Mouse (Mus musculus) heart, postnatal 0 days (tissue): ENCODE data around the gene Lrrc10. TPM values are rescaled to one million over a fixed set of nuclear protein-coding genes. Genes with fewer than 3 reads are reported as not detected.
A peak's percentile ranks its signal among the peaks of the same experiment; 100 is the strongest.

Experiments used
- ATAC-seq: fragments of 200-750 bp; cut with Nextera tagmentation; 2 replicates; pipeline ENCODE4 v1.8.0; 2017; ENCODE audit warnings: low read depth, moderate number of reproducible peaks, moderate library complexity; ENCODE audit not compliant: insufficient read depth
- DNase-seq: peaks from one replicate; pipeline ENCODE4 v3.0.0-alpha.2; 2016; ENCODE audit warnings: low spot score
- H3K27ac ChIP-seq: fragments of 300-500 bp; sonication (generic); 2 replicates; pipeline ENCODE4 v1.5.1; 2014; ENCODE audit warnings: low read depth, mild to moderate bottlenecking
- H3K27me3 ChIP-seq: fragments of 300-500 bp; sonication (generic); 2 replicates; pipeline ENCODE4 v1.6.1; 2014; ENCODE audit warnings: low read length, mixed read lengths; ENCODE audit not compliant: control insufficient read depth, insufficient read depth
- H3K36me3 ChIP-seq: fragments of 300-500 bp; sonication (generic); replicated peaks from 2 replicates; pipeline ENCODE4 v1.6.1; 2014; ENCODE audit warnings: low read length, mixed read lengths; ENCODE audit not compliant: control insufficient read depth, insufficient read depth
- H3K4me1 ChIP-seq: fragments of 300-500 bp; sonication (generic); 2 replicates; pipeline ENCODE4 v1.6.1; 2014; ENCODE audit warnings: antibody characterized with exemption; ENCODE audit not compliant: control insufficient read depth, insufficient read depth
- H3K4me2 ChIP-seq: fragments of 300-500 bp; sonication (generic); 2 replicates; pipeline ENCODE4 v1.6.1; 2014; ENCODE audit warnings: low read depth, mild to moderate bottlenecking, low read length, moderate library complexity
- H3K4me3 ChIP-seq: fragments of 300-500 bp; sonication (generic); 2 replicates; pipeline ENCODE4 v1.5.1; 2014; ENCODE audit warnings: low read depth, low read length
- H3K9ac ChIP-seq: fragments of 300-500 bp; sonication (generic); replicated peaks from 2 replicates; pipeline ENCODE4 v1.6.1; 2014; ENCODE audit warnings: low read depth, low read length, mixed read lengths
- H3K9me3 ChIP-seq: fragments of 300-500 bp; sonication (generic); replicated peaks from 2 replicates; pipeline ENCODE4 v1.6.1; 2016; ENCODE audit warnings: low read length; ENCODE audit not compliant: control insufficient read depth
- CTCF ChIP-seq: IDR thresholded peaks from 2 replicates; pipeline ENCODE4 v1.5.1; 2016; ENCODE audit warnings: antibody characterized with exemption, control low read depth, low read depth
- EP300 ChIP-seq: IDR thresholded peaks from 2 replicates; pipeline ENCODE4 v1.6.1; 2016; ENCODE audit warnings: antibody characterized with exemption, low read depth
- WGBS: fragments of 180-500 bp; shearing (Covaris S2); extraction: QIAGEN DNeasy Blood & Tissue Kit; methylation state at CpG from one replicate; pipeline ENCODE4 v1.1.7; 2014; 5-methylcytosine and 5-hydroxymethylcytosine counted together
- polyA plus RNA-seq: library from polyadenylated mRNA; unstranded; fragments of >200 nt; fragmentation: Nextera tagmentation; extraction: Ambion mirVana; gene quantifications from 2 replicates; pipeline ENCODE4 v1.2.1, GENCODE M21; 2015
- total RNA-seq: library from RNA; depleted of rRNA; stranded (reverse); fragments of >200 nt; gene quantifications from 2 replicates; pipeline ENCODE4 v1.2.3, GENCODE M21; 2014; ENCODE audit warnings: low replicate concordance; rRNA removed

Gene Lrrc10
- total RNA-seq: 330 and 397 TPM in 2 replicates
- polyA plus RNA-seq: 115 and 138 TPM in 2 replicates

DNA sequence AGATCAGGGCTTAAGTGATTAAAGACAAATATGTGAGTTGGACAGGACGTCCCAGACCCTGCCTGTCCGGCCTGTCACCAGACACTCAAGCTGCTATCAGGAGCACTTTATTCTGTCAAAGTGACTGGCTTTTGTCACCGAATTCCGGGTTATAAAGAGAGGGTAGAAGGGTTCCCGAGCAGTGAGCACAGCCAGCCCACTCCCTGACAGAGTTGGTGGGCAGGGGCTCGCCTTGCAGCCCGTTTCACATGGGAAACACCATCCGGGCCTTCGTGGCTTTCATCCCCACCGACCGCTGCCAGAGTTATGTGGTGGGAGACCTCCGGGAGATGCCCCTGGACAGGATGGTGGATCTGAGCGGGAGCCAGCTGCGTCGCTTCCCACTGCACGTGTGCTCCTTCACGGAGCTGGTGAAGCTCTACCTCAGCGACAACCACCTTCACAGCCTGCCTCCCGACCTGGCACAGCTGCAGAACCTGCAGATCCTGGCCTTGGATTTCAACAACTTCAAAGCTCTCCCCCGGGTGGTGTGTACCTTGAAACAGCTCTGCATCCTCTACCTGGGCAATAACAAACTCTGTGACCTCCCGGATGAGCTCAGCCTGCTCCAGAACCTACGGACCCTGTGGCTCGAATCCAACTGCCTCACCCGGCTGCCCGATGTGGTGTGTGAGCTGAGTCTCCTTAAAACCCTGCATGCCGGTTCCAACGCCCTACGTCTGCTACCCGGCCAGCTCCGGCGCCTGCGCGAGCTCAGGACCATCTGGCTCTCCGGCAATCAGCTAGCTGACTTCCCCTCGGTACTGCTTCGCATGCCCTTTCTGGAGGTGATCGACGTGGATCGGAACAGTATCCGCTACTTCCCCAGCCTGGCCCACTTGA, at the start of gene Lrrc10:
Gene Lrrc10, plus strand, starts transcription at position 167 of the 882 bp plus-strand sequence.
- Histone ChIP-seq H3K36me3 (peaks cover 23% of the 10 kb centered on the region), H3K9ac (peak within 1 kb of the TSS; percentile 89), H3K27me3 (no peaks in the 10 kb centered on the region), H3K4me1 (peaks cover 26% of the 10 kb centered on the region), H3K4me2 (peak within 1 kb of the TSS; percentile 74), H3K27ac (peak within 1 kb of the TSS; percentile 92), H3K4me3 (peak within 1 kb of the TSS; percentile 63), H3K9me3 (no peaks in the 10 kb centered on the region)
- TF ChIP-seq CTCF (no peak), EP300 (peak; percentile 94)
- peak; percentile 80 for DNase-seq
- peak; percentile 44 for ATAC-seq
- WGBS: 13% methylated on average over 40 of the region's 40 CpGs

DNA sequence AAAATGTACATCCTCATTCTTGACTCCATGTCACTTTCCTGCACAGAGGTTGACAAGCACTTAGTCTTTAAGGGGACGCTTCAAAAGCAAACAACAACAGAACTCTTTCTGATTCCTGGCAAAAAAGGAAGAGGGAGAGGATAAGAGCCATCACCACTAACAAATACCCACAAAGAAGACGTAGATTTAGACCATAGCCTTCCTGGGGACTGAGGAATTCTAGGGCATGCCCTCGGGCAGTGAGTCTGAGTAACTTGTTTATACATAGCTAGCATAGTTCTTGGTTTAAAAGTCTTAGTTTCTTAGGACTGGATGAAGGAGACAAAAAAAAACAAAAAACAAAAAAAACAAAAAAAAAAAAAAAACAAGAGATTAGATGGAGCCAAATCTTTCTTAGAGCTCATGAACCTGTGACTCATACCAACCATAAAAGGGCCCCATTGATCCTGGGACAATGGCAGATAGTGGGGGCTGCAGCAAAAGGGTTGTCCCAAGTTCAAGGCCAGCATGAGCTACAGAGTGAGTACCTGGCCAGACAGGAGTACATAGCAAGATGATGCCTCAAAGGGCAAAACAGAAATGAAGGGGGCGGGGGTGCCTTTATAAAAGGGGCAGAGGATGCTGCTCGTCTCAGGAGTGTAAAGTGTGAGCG, 49.4 kb upstream of the Lrrc10 start:
- peaks cover 17% of the 10 kb centered on the region for H3K4me1 ChIP-seq
- no peak overlapping the region for H3K9ac ChIP-seq
- H3K4me2 ChIP-seq: no peak overlapping the region
- no peak for DNase-seq
- TF ChIP-seq EP300: no peak
- TF ChIP-seq CTCF: no peak
- 0 out of 2 replicates have a peak, but pooled peaks have one; percentile 9 for ATAC-seq
- H3K27me3 ChIP-seq: no peaks in the 10 kb centered on the region
- no peaks in the 10 kb centered on the region for H3K36me3 ChIP-seq
- no peak overlapping the region for H3K4me3 ChIP-seq
- H3K27ac ChIP-seq: peak overlapping the region; percentile 78
- H3K9me3 ChIP-seq: no peaks in the 10 kb centered on the region
- WGBS: 63% methylated on average over 6 of the region's 6 CpGs

DNA sequence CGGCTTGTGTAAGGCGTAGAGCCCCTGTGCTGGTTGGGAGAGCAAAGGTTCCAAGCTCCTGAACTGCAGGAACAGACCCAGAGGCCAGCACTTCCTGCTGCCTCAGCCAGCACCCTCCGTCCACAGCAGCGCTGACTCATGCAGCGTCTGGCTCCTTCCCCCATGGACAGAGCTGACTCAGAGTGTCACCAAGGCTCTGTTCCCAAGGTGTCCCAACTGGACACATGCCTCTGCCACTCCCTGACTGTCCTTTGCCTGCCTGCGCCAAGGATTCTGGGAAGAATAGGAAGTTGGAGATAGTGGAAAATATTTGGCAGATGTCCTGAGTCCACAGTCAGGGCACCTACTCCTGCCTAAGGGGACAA, 48.9 kb upstream of the Lrrc10 start:
- peak; percentile 90 for DNase-seq
- Histone ChIP-seq H3K27me3 (no peaks in the 10 kb centered on the region), H3K27ac (peak overlapping the region; percentile 78), H3K36me3 (no peaks in the 10 kb centered on the region), H3K9ac (no peak overlapping the region), H3K9me3 (no peaks in the 10 kb centered on the region), H3K4me2 (no peak overlapping the region), H3K4me3 (no peak overlapping the region), H3K4me1 (peaks cover 17% of the 10 kb centered on the region)
- 23% methylated on average over 6 of the region's 6 CpGs for WGBS
- ATAC-seq: peak; percentile 93
- peak; percentile 59; the same call in 1 of the 2 replicates for TF ChIP-seq EP300
- no peak for TF ChIP-seq CTCF

DNA sequence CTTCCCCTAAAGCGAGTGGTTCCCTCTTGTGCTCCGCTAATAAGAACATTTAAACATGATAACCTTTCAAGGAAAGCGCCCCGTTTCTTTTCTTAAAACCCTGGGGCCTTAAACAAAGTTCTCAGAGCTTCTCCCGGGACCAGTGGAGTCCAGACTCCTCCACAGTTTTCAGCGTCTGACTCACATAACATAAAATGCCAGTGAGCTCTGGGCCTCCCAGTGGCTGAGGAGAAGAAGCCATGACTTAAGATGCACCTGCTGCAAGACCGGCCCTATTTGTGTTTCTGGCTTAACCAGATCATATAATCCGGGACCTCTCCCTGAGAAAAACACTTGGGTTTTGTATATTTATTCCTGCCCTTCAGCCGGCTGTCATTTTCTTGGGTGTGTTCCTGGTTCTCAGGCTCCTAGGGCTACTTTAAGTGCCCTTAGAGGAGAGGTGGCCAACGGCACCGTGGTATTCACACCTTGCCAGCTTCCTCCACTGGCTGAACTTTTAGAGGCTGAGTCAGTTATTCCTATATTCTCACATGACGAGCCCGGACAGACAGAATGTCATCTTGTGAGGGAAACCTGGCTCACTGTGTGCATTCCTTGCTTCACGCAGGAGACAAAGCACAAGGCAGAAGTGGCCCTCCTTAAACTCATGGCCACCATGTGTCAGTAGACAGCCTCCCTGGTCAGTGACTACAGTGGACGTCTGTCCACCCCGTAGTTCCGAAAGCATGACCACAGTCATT, 46.3 kb upstream of the Lrrc10 start:
- TF ChIP-seq EP300 (no peak), CTCF (no peak)
- Histone ChIP-seq H3K4me1 (peaks cover 17% of the 10 kb centered on the region), H3K9me3 (no peaks in the 10 kb centered on the region), H3K27me3 (no peaks in the 10 kb centered on the region), H3K9ac (no peak overlapping the region), H3K36me3 (no peaks in the 10 kb centered on the region), H3K27ac (no peak overlapping the region), H3K4me2 (no peak overlapping the region), H3K4me3 (no peak overlapping the region)
- 69% methylated on average over 17 of the region's 17 CpGs for WGBS
- DNase-seq: no peak
- ATAC-seq: no peak

DNA sequence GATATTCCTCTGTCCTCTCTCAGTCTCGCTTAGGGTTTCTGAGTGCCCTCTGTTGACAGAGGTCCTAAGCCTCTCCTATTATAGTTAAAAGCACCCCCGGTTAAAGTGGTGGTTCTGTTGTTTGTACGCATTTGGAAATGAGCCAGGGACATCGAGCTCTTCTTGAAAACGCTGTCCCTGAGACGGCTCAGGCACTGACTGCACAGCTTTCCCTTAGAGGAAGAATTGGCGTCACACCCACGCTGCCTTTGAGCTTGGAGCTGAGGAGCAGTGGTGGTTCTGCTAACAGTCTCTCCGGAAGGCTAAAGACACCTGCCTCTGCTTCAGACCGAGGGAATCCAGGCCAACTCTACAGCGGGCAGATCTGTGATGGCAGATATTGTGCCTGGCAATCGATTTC, 44.2 kb upstream of the Lrrc10 start:
- no peaks in the 10 kb centered on the region for H3K27me3 ChIP-seq
- H3K9ac ChIP-seq: 0 out of 2 replicates have a peak overlapping the region, but pooled peaks have one; percentile 23
- no peak for TF ChIP-seq EP300
- TF ChIP-seq CTCF: no peak
- ATAC-seq (peak; percentile 15; the same call in 1 of the 2 replicates), DNase-seq (peak; percentile 37)
- 0 out of 2 replicates have a peak overlapping the region, but pooled peaks have one; percentile 39 for H3K27ac ChIP-seq
- peaks cover 11% of the 10 kb centered on the region for H3K4me1 ChIP-seq
- no peaks in the 10 kb centered on the region for H3K36me3 ChIP-seq
- no peak overlapping the region for H3K4me3 ChIP-seq
- H3K9me3 ChIP-seq: no peaks in the 10 kb centered on the region
- H3K4me2 ChIP-seq: peak overlapping the region; percentile 22; the same call in 1 of the 2 replicates
- 30% methylated on average over 12 of the region's 12 CpGs for WGBS
